ENCODE assay signal across 10 mouse cellular contexts in the genomic region with DNA sequence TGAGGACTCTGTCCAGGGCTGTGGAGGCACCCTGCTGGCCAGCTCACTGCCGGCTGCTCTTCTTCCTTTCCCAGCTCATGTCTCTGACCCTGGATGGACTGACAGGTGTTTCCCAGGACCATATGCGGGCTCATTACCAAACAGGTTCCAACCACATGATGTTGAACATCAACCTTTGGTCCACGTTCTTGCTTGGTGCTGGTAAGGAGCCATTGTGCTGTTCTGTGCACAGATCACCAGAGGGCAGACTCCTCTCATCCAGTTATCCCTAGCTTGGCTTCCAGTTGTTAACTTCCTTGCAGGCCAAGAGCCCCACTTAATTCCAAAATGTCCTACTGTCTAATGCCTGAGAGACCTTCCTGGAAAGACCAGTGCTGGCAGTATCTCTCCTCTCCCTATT. TPM values are rescaled to one million over a fixed set of nuclear protein-coding genes. Genes with fewer than 3 reads are reported as not detected.
DNase-seq lines count a peak whose midpoint lies in the region; ATAC-seq and TF ChIP-seq lines count a peak whose summit lies in the region.
"Had no signal": no experiment of that assay in that cellular context is flagged by ENCODE, and none has a peak within 500 bp of the region (broad histone marks: within the 10 kb centered on the region; RNA-seq: fewer than 3 reads in every experiment).

No protein-coding gene starts in this region.

- no peaks in the 10 kb centered on the region for H3K9me3 ChIP-seq in ES-E14 (ENCODE audit: control insufficient read depth, insufficient read depth, low read depth, low read length)
- no peaks in the 10 kb centered on the region for H3K9me3 ChIP-seq in kidney, postnatal 0 days (replicated peaks; ENCODE audit: low read length)
- H3K9me3 ChIP-seq: forebrain, embryonic 12.5 days had no signal

- peaks cover 0 to 3% of the 10 kb centered on the region in 2 experiments; a peak in 1 of 4 replicates for H3K4me1 ChIP-seq in ES-E14 (ENCODE audit: control insufficient read depth in 2 of 2, insufficient read depth in 2 of 2, low read length in 2 of 2, poor library complexity in 1 of 2)
- no peaks in the 10 kb centered on the region for H3K4me1 ChIP-seq in kidney, postnatal 0 days (replicated peaks; ENCODE audit: insufficient read depth, low read length)

- no peak overlapping the region for H3K4me2 ChIP-seq in kidney, postnatal 0 days (ENCODE audit: low read length)
- H3K4me2 ChIP-seq: forebrain, embryonic 12.5 days had no signal

- H3K36me3 ChIP-seq in ES-E14 (ENCODE audit: control insufficient read depth, insufficient read depth, low read length, poor library complexity, severe bottlenecking) = peaks cover 33% of the 10 kb centered on the region
- peaks cover 39% of the 10 kb centered on the region for H3K36me3 ChIP-seq in kidney, postnatal 0 days (ENCODE audit: insufficient read depth, low read length)

- no peak overlapping the region for H3K27ac ChIP-seq in layer of hippocampus, adult 2 months
- no peak overlapping the region; the same call in 1 of the 2 replicates for H3K27ac ChIP-seq in ES-E14 (ENCODE audit: insufficient read depth, low read depth, low read length, poor library complexity, severe bottlenecking)
- no peak overlapping the region for H3K27ac ChIP-seq in kidney, postnatal 0 days
- H3K27ac ChIP-seq: forebrain, embryonic 12.5 days had no signal

- TF ChIP-seq CTCF in layer of hippocampus, adult 2 months (conservative IDR thresholded peaks at IDR 0.05) = peak; percentile 78
- TF ChIP-seq CTCF in kidney, postnatal 0 days (IDR thresholded peaks at IDR 0.05; ENCODE audit: low read depth) = peak; percentile 60

- H3K9ac ChIP-seq in ES-E14 (ENCODE audit: insufficient read depth, low read depth, low read length, poor library complexity, severe bottlenecking) = no peak overlapping the region
- H3K9ac ChIP-seq in kidney, postnatal 0 days (ENCODE audit: low read depth, low read length) = no peak overlapping the region
- H3K9ac ChIP-seq: forebrain, embryonic 12.5 days had no signal

- no peak overlapping the region for H3K4me3 ChIP-seq in layer of hippocampus, adult 2 months
- no peak overlapping the region for H3K4me3 ChIP-seq in ES-E14 (ENCODE audit: insufficient read depth in 1 of 2, low read depth in 1 of 2, low read length in 2 of 2, poor library complexity in 1 of 2, severe bottlenecking in 1 of 2)
- H3K4me3 ChIP-seq in kidney, postnatal 0 days (replicated peaks; ENCODE audit: low read depth, low read length) = no peak overlapping the region
- H3K4me3 ChIP-seq: forebrain, embryonic 12.5 days had no signal

- peak; percentile 44 for DNase-seq in embryo, embryonic 10 days (ENCODE audit: low spot score)
- DNase-seq in embryo, embryonic 11 days = no peak
- no peak for DNase-seq in layer of hippocampus, adult 2 months (ENCODE audit: low spot score in 2 of 2)
- DNase-seq in layer of hippocampus, adult 9-10 months (ENCODE audit: low spot score) = no peak
- DNase-seq in ES-E14 (ENCODE audit: low read depth, low spot score) = no peak
- peak; percentile 59 for DNase-seq in kidney, postnatal 0 days (ENCODE audit: low spot score)
- no peak for DNase-seq in ovary, adult 18-20 months (ENCODE audit: low spot score)
- no peak for DNase-seq in urinary bladder, adult 2 months (ENCODE audit: low spot score)
- DNase-seq: lung, postnatal 36 days had no signal

- in situ Hi-C loops in ES-E14 (cut with MboI; ENCODE audit: low sequenced_read_pairs in 2 of 2, unreplicated experiment in 2 of 2) = loop anchor here in 1 of 2 experiments (5.0 kb wide), 1 partner anchor 133 kb away; no protein-coding TSS in a partner anchor

- WGBS in kidney, postnatal 0 days = 60% methylated on average over 3 of the region's 3 CpGs

- ATAC-seq in kidney, postnatal 0 days (replicated peaks; ENCODE audit: low FRiP score, low read depth) = peak; percentile 41

- no peaks in the 10 kb centered on the region for H3K27me3 ChIP-seq in kidney, postnatal 0 days (ENCODE audit: insufficient read depth, low read length)
- H3K27me3 ChIP-seq: forebrain, embryonic 12.5 days had no signal

TF ChIP-seq in ES-E14, 5 proteins besides CTCF, POLR2A, EP300 and RAD21:
- TF ChIP-seq HCFC1 (IDR thresholded peaks at IDR 0.05; ENCODE audit: borderline replicate concordance, insufficient read depth, low read length) (no peak), ZC3H11A (IDR thresholded peaks at IDR 0.05; ENCODE audit: borderline replicate concordance, low read depth, low read length) (peak; percentile 15; the same call in 1 of the 2 replicates)

RNA-seq across cellular contexts. Expression of gene Slc35b1, which starts 4.5 kb away (rescaled TPM):
- 10 to 100 TPM; 64.4 to 69.2 TPM for total RNA-seq in layer of hippocampus, adult 2 months (2021)
- total RNA-seq in ES-E14 (2012; rRNA removed) = 145 and 156 TPM in 2 replicates
- polyA plus RNA-seq in kidney, postnatal 0 days (2015; fragmentation: Nextera tagmentation; extraction: Ambion mirVana) = 103 and 104 TPM in 2 replicates
- polyA plus RNA-seq in urinary bladder, adult 2 months (2012; rRNA removed) = 55.1 and 66.5 TPM in 2 replicates

RNA-seq across cellular contexts. Expression of gene Spop, which starts 24.9 kb away (rescaled TPM):
- 100 to 1,000 TPM; 170 to 176 TPM for total RNA-seq in layer of hippocampus, adult 2 months (2021)
- 21.5 and 30.8 TPM in 2 replicates for total RNA-seq in ES-E14 (2012; rRNA removed)
- 77.8 and 90.8 TPM in 2 replicates for polyA plus RNA-seq in kidney, postnatal 0 days (2015; fragmentation: Nextera tagmentation; extraction: Ambion mirVana)
- 79.1 and 103 TPM in 2 replicates for polyA plus RNA-seq in urinary bladder, adult 2 months (2012; rRNA removed)

RNA-seq across cellular contexts. Expression of gene Fam117a, which starts 52.2 kb away (rescaled TPM):
- total RNA-seq in layer of hippocampus, adult 2 months (2021) = 1 to 10 TPM; 4.1 to 6.0 TPM
- 19.6 and 26.2 TPM in 2 replicates for total RNA-seq in ES-E14 (2012; rRNA removed)
- 8.7 and 10.0 TPM in 2 replicates for polyA plus RNA-seq in kidney, postnatal 0 days (2015; fragmentation: Nextera tagmentation; extraction: Ambion mirVana)
- polyA plus RNA-seq in urinary bladder, adult 2 months (2012; rRNA removed) = 20.8 and 23.0 TPM in 2 replicates

Comparison
In these comparisons a context has a peak if more than half of its experiments do, and no peak if none do; other contexts are left out.
1. DNase-seq: peak in embryo, embryonic 10 days (single experiment) and kidney, postnatal 0 days (single experiment); none in embryo, embryonic 11 days (single experiment), layer of hippocampus, adult 2 months (0 of 2), layer of hippocampus, adult 9-10 months (single experiment), ES-E14 (single experiment), ovary, adult 18-20 months (single experiment) and urinary bladder, adult 2 months (single experiment).